Mouse (Mus musculus) cerebellum, adult 2 months (tissue): ENCODE measurements at regions not wholly inside any gene's neighbourhood (a gene's known extent, or its start where the extent isn't known, plus 50 kb on each side); places are given as distances from the start of the nearest gene placed in this dataset.

Source experiments
- CTCF ChIP-seq: fragments of 200-500 bp; IDR thresholded peaks from 2 replicates; pipeline ENCODE4 v1.5.1; 2011; ENCODE audit warnings: low read depth, mild to moderate bottlenecking, control low read depth, low read length, moderate library complexity, borderline replicate concordance; ENCODE audit not compliant: insufficient read depth
- POLR2A ChIP-seq: fragments of 200-500 bp; IDR thresholded peaks from 2 replicates; pipeline ENCODE4 v1.6.1; 2011; ENCODE audit warnings: low read length, control low read depth, borderline replicate concordance; ENCODE audit not compliant: insufficient read depth

DNA sequence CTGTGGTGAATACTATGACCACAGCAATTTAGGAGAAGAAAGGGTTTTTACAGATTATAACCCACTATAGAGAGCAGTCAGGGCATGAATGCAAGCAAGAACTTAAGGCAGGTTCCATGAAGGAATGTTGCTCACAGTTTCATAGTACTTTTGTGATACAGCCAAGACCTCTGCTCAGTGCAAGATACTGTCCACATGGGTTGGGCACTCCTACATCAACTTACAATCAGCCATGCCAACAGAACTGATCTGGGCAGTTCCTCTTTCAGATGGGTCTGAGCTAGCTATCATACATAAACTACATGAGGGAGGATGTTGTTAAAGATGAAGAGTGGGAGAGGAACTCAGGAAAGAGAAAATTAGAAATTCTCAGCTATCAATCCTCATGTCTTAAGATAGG, 2032.4 kb downstream of the 9330182O14Rik start:
- no peak for TF ChIP-seq CTCF
- no peak for TF ChIP-seq POLR2A
